Mouse (Mus musculus) Muller cell, postnatal 12 days (primary cell): ENCODE measurements around the gene Gm8764.
"Not testable (repeated sequence)": the region's sequence is repeated elsewhere in the genome, so short reads cannot be mapped to it uniquely, and the experiment has no call there.

ENCODE experiments used
- DNase-seq: peaks from one replicate; pipeline ENCODE4 v3.0.0-alpha.2; 2015; ENCODE audit errors: inconsistent ontology term

The Gm8764 gene

DNA sequence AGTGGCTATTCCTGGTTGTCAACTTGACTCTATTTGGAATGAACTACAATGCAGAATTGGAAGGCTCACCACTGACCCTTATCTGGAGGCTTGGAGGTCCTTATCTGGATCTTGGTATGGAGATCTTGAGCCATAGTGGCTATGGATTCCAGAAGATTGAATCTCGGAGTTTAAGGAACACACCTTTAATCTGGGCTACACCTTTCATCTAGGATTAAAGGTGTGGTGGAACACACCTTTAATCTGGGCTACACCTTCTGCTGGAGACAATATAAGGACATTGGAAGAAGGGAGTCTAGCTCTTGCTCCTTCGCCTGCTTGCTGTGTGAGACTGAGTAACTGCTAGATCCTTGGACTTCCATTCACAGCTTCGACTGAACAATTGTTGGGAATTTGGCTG, at the start of gene Gm8764:
Gene Gm8764, plus strand, starts transcription at position 301 of the 400 bp plus-strand sequence.
- not testable (repeated sequence) for DNase-seq

GRCm38 (mm10) chr10:104110044-104110443, 49.8 kb upstream of the Gm8764 start:
- DNase-seq: no peak

DNA sequence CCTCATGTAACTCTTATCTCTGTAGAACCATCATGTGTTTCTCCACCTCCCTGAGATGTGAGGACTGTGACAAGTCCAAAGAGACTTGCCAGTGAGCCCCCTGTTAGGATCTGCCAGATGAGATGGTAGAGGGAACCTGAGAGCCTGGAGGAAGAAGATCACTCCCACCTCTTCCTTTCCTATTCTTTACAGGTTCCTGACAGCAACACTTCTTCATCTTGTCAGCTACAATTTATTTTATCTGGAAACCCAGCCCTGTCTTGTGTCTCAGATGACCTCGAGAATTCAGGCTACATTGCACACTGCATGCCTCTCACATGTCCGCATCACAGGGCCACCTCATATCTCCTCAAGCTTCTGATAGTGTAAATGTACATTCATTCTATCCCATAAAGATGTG, 41.5 kb upstream of the Gm8764 start:
- DNase-seq: no peak

DNA sequence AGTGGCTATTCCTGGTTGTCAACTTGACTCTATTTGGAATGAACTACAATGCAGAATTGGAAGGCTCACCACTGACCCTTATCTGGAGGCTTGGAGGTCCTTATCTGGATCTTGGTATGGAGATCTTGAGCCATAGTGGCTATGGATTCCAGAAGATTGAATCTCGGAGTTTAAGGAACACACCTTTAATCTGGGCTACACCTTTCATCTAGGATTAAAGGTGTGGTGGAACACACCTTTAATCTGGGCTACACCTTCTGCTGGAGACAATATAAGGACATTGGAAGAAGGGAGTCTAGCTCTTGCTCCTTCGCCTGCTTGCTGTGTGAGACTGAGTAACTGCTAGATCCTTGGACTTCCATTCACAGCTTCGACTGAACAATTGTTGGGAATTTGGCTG, 17.1 kb upstream of the Gm8764 start, which contains the start of gene Gm21293:
Gene Gm21293, plus strand, starts transcription at position 301 of the 400 bp plus-strand sequence.
- DNase-seq: not testable (repeated sequence)

- DNase-seq: not testable (repeated sequence)
These were observed 8.6 kb upstream of the Gm8764 start, which contains the start of gene Gm6763 for GRCm38 (mm10) chr10:104151197-104151596. Gm6763 (plus strand) TSS chr10:104151497.

DNA sequence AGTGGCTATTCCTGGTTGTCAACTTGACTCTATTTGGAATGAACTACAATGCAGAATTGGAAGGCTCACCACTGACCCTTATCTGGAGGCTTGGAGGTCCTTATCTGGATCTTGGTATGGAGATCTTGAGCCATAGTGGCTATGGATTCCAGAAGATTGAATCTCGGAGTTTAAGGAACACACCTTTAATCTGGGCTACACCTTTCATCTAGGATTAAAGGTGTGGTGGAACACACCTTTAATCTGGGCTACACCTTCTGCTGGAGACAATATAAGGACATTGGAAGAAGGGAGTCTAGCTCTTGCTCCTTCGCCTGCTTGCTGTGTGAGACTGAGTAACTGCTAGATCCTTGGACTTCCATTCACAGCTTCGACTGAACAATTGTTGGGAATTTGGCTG, 8.4 kb downstream of the Gm8764 start, which contains the start of gene Gm21304:
Gene Gm21304, plus strand, starts transcription at position 301 of the 400 bp plus-strand sequence.
- DNase-seq: not testable (repeated sequence)

GRCm38 (mm10) chr10:104176724-104177123, 16.9 kb downstream of the Gm8764 start, which contains the start of gene Gm21312:
Gm21312 (plus strand) TSS chr10:104177024.
- DNase-seq: not testable (repeated sequence)

DNA sequence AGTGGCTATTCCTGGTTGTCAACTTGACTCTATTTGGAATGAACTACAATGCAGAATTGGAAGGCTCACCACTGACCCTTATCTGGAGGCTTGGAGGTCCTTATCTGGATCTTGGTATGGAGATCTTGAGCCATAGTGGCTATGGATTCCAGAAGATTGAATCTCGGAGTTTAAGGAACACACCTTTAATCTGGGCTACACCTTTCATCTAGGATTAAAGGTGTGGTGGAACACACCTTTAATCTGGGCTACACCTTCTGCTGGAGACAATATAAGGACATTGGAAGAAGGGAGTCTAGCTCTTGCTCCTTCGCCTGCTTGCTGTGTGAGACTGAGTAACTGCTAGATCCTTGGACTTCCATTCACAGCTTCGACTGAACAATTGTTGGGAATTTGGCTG, 25.4 kb downstream of the Gm8764 start, which contains the start of gene Gm20765:
Gene Gm20765, plus strand, starts transcription at position 301 of the 400 bp plus-strand sequence.
- DNase-seq: not testable (repeated sequence)

- DNase-seq: not testable (repeated sequence)
These were observed 33.9 kb downstream of the Gm8764 start, which contains the start of gene Gm4340 for GRCm38 (mm10) chr10:104193742-104194141. Gm4340 (plus strand) TSS chr10:104194042.

DNA sequence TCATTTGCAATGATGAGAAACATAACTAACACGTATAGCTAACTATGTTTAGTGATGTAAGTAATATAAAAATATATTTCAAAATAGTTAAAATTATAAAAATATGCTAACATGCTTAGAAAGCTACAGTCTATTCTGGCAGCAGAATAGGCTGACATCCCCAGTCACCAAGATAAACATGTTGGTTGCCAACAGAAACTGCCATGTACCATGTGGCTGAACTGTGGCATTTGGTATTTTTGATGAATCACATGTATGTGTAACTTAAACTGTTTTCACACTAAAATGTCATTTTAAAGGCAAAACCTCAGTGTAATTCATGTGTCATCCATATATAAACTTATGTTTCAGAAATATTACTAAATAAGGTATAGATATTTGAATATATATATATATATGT, 49.8 kb downstream of the Gm8764 start:
- DNase-seq: no peak

- no peak for DNase-seq
These were observed 50.6 kb downstream of the Gm8764 start for GRCm38 (mm10) chr10:104210268-104210990.
